Mouse (Mus musculus): ENCODE measurements at regions not wholly inside any gene's neighbourhood (a gene's known extent, or its start where the extent isn't known, plus 50 kb on each side); places are given as distances from the start of the nearest gene placed in this dataset.

DNA sequence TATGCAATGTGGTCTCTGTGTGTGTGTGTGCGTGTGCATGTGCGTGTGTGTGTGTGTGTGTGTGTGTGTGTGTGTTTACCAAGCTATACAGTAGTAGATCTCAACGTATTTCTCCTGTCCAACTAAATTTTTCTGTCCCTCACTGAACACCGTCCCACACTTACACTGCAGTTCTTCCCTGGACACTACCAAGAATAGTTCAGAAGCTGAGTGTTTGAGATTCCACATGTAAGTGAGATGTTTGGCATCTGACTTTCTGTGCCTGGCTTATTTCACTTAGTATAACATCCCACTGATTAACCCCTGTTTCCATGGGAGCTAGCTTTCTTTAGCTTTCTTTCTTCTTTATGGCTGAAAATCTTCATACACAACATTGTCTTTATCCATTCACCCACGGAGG, 213.5 kb downstream of the Tox3 start:
- no peak overlapping the region for H3K9ac ChIP-seq (ENCODE audit: low read depth, low read length)
- ATAC-seq (replicated peaks; ENCODE audit: low FRiP score, low read depth) (no peak), DNase-seq (ENCODE audit: low spot score) (no peak)
- H3K36me3 ChIP-seq (ENCODE audit: insufficient read depth, low read length) = no peaks in the 10 kb centered on the region
- 75% methylated on average over 5 of the region's 5 CpGs for WGBS
- H3K9me3 ChIP-seq (replicated peaks; ENCODE audit: low read length) = no peaks in the 10 kb centered on the region
- H3K4me1 ChIP-seq (replicated peaks; ENCODE audit: insufficient read depth, low read length) = no peaks in the 10 kb centered on the region
- no peak overlapping the region for H3K27ac ChIP-seq
- H3K27me3 ChIP-seq (ENCODE audit: insufficient read depth, low read length) = no peaks in the 10 kb centered on the region
- no peak overlapping the region for H3K4me3 ChIP-seq (replicated peaks; ENCODE audit: low read depth, low read length)
- no peak for TF ChIP-seq CTCF (IDR thresholded peaks at IDR 0.05; ENCODE audit: low read depth)
- H3K4me2 ChIP-seq (ENCODE audit: low read length) = no peak overlapping the region

DNA sequence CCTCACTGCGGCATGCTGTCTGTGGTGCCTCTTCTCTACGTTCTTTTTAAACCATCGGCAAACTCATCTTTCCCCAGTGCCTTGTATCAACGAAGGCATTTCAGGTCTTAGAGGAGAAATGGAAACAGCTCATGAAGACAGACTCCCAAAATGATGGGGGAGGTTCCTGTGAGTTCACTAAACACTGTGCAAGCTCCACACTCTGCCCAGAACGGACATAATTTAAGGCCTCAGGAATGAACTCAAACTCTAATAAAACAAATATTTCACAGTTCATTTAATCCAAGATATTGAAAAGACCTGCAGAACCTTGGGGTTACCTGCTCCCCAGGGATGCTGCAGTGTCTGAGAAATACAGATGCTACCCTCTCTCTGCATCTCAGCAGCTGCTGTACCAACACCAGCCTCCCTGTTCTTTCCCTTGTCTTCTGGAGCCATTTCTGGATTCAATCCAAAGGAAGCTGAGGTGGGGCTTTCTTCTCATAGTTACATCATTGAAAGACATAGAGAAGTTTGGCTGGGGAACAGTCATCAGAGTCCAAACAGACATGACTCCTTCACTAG, 217.4 kb downstream of the Tox3 start:
- no peak overlapping the region for H3K4me2 ChIP-seq (ENCODE audit: low read length)
- no peak for ATAC-seq (replicated peaks; ENCODE audit: low FRiP score, low read depth)
- 59% methylated on average over 5 of the region's 5 CpGs for WGBS

DNA sequence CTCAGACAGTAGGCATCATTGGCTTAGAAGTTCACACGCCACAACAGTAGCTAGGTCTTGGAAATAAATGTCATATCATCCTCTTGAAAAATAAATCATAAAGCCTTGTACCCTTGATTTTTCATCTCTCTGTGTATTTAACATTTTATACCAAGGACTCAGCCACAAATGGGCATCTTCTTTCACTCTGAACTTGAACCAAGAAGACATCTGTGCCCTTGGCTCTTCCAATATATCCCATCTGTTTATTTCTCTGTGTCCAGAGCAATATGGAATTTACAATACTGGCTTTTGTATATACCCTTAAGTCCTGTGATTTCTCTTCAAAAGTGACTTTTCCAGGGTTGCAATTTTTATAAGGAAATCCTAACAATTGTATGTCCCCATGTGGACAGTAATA, 222.7 kb downstream of the Tox3 start:
- WGBS = 95% methylated on average over 1 of the region's 1 CpGs
- TF ChIP-seq CTCF (IDR thresholded peaks at IDR 0.05; ENCODE audit: low read depth) = no peak
- H3K4me3 ChIP-seq (replicated peaks; ENCODE audit: low read depth, low read length) = no peak overlapping the region

More for the DNA sequence above, 217.4 kb downstream of the Tox3 start:
- no peak overlapping the region for H3K9ac ChIP-seq (ENCODE audit: low read depth, low read length)
- no peak for TF ChIP-seq CTCF (IDR thresholded peaks at IDR 0.05; ENCODE audit: low read depth)
- H3K36me3 ChIP-seq (ENCODE audit: insufficient read depth, low read length) = no peaks in the 10 kb centered on the region
- H3K27me3 ChIP-seq (ENCODE audit: insufficient read depth, low read length) = no peaks in the 10 kb centered on the region
- H3K4me3 ChIP-seq (replicated peaks; ENCODE audit: low read depth, low read length) = no peak overlapping the region
- H3K27ac ChIP-seq = no peak overlapping the region
- H3K9me3 ChIP-seq (replicated peaks; ENCODE audit: low read length) = no peaks in the 10 kb centered on the region
- DNase-seq (ENCODE audit: low spot score) = peak; percentile 8
- no peaks in the 10 kb centered on the region for H3K4me1 ChIP-seq (replicated peaks; ENCODE audit: insufficient read depth, low read length)

DNA sequence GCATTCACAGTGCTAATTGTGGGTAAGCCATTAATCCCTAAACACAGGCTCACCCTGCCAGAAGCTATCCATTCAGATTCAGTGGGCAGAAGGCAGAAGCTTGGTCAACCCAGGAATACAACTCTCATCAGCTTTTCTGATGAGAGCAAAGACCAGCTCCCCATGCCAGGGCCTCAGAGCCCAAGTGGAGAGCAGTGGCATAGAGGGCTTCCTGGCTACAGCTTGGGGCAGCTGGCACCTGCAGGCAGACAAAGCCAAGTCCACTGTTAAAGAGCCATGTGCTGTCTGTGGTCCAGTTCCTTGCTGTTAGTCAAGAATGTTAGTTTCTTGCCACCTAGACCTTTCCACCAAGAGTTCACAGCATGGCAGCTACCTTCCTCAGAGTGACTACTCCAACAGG, 225.0 kb downstream of the Tox3 start:
- H3K4me3 ChIP-seq (replicated peaks; ENCODE audit: low read depth, low read length) = no peak overlapping the region
- H3K27ac ChIP-seq = no peak overlapping the region
- no peaks in the 10 kb centered on the region for H3K9me3 ChIP-seq (replicated peaks; ENCODE audit: low read length)
- H3K9ac ChIP-seq (ENCODE audit: low read depth, low read length) = no peak overlapping the region
- no peaks in the 10 kb centered on the region for H3K36me3 ChIP-seq (ENCODE audit: insufficient read depth, low read length)
- ATAC-seq (replicated peaks; ENCODE audit: low FRiP score, low read depth) (no peak), DNase-seq (ENCODE audit: low spot score) (no peak)
- no peaks in the 10 kb centered on the region for H3K27me3 ChIP-seq (ENCODE audit: insufficient read depth, low read length)
- H3K4me1 ChIP-seq (replicated peaks; ENCODE audit: insufficient read depth, low read length) = no peaks in the 10 kb centered on the region
- no peak for TF ChIP-seq CTCF (IDR thresholded peaks at IDR 0.05; ENCODE audit: low read depth)
- H3K4me2 ChIP-seq (ENCODE audit: low read length) = no peak overlapping the region

More for the DNA sequence above, 222.7 kb downstream of the Tox3 start:
- H3K4me1 ChIP-seq (replicated peaks; ENCODE audit: insufficient read depth, low read length) = no peaks in the 10 kb centered on the region
- no peak overlapping the region for H3K9ac ChIP-seq (ENCODE audit: low read depth, low read length)
- no peaks in the 10 kb centered on the region for H3K27me3 ChIP-seq (ENCODE audit: insufficient read depth, low read length)
- H3K36me3 ChIP-seq (ENCODE audit: insufficient read depth, low read length) = no peaks in the 10 kb centered on the region
- H3K4me2 ChIP-seq (ENCODE audit: low read length) = no peak overlapping the region
- H3K27ac ChIP-seq = no peak overlapping the region
- DNase-seq (ENCODE audit: low spot score) (no peak), ATAC-seq (replicated peaks; ENCODE audit: low FRiP score, low read depth) (no peak)
- no peaks in the 10 kb centered on the region for H3K9me3 ChIP-seq (replicated peaks; ENCODE audit: low read length)

DNA sequence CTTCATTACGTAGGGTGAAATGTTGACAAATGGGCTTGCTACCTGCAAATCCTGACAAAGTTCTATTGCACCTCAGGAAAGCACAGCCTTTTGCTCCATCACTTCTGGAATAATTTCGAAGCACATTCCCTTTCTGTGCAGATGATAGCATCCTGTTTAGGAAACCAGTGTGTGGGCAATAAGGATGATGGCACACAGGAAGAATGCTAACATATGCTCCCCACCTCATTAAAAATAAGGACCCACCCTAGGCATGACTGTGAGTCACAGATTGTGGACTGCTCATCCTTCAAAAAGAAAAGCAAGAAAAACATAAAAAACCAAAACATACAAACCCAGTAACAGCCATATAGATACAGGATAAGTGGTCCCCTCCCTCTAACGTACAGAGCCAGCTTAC, 226.2 kb downstream of the Tox3 start:
- no peaks in the 10 kb centered on the region for H3K27me3 ChIP-seq (ENCODE audit: insufficient read depth, low read length)
- DNase-seq (ENCODE audit: low spot score) = no peak
- WGBS = 69% methylated on average over 3 of the region's 3 CpGs
- no peak for ATAC-seq (replicated peaks; ENCODE audit: low FRiP score, low read depth)
- no peaks in the 10 kb centered on the region for H3K9me3 ChIP-seq (replicated peaks; ENCODE audit: low read length)
- H3K4me1 ChIP-seq (replicated peaks; ENCODE audit: insufficient read depth, low read length) = no peaks in the 10 kb centered on the region
- H3K4me2 ChIP-seq (ENCODE audit: low read length) = no peak overlapping the region
- TF ChIP-seq CTCF (IDR thresholded peaks at IDR 0.05; ENCODE audit: low read depth) = no peak
- H3K27ac ChIP-seq = no peak overlapping the region
- H3K36me3 ChIP-seq (ENCODE audit: insufficient read depth, low read length) = no peaks in the 10 kb centered on the region
- no peak overlapping the region for H3K9ac ChIP-seq (ENCODE audit: low read depth, low read length)
- H3K4me3 ChIP-seq (replicated peaks; ENCODE audit: low read depth, low read length) = no peak overlapping the region

DNA sequence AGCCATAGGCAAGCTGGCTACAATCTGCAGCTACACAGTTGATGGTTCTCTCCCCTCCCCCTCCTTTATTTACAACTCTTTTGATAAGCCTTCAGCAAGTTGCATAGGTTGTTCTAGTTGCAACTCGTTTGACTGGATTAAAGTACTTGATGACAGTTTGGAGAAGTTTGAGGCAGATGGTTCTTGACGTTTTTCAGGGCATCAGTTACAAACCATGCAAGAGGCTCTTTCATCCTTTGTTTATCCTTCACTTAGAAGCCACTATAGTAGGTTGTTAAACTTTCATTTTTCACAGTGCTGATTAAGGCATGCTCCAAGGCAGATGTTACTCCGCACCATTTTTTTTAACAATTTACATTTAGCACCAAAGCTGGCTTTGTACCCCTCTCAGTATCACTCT, 227.1 kb downstream of the Tox3 start:
- DNase-seq (ENCODE audit: low spot score) (no peak), ATAC-seq (replicated peaks; ENCODE audit: low FRiP score, low read depth) (no peak)
- H3K36me3 ChIP-seq (ENCODE audit: insufficient read depth, low read length) = no peaks in the 10 kb centered on the region
- no peak overlapping the region for H3K9ac ChIP-seq (ENCODE audit: low read depth, low read length)
- no peak overlapping the region for H3K27ac ChIP-seq
- no peaks in the 10 kb centered on the region for H3K9me3 ChIP-seq (replicated peaks; ENCODE audit: low read length)
- H3K4me3 ChIP-seq (replicated peaks; ENCODE audit: low read depth, low read length) = no peak overlapping the region
- no peaks in the 10 kb centered on the region for H3K4me1 ChIP-seq (replicated peaks; ENCODE audit: insufficient read depth, low read length)
- no peak overlapping the region for H3K4me2 ChIP-seq (ENCODE audit: low read length)
- no peaks in the 10 kb centered on the region for H3K27me3 ChIP-seq (ENCODE audit: insufficient read depth, low read length)
- no peak for TF ChIP-seq CTCF (IDR thresholded peaks at IDR 0.05; ENCODE audit: low read depth)
- 35% methylated on average over 3 of the region's 3 CpGs for WGBS

DNA sequence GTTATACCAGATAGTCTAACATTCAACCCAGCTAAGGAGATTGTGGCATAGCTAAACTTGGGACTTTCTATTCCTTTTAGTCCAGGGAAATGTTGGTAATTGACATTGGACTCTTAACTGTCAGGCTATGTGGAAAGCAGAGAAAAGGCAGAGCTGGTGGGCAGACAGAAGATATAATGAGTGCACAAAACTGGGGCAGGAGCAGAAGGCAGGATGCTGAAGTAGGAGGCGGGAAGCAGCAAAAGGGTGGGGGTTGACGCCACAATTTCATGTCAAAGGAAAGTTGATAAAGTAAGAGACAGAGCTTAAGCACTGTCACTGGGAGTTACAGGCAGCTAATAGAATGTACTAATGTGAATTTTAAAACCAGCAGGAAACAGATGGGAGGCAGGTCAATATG, 232.7 kb downstream of the Tox3 start:
- no peaks in the 10 kb centered on the region for H3K9me3 ChIP-seq (replicated peaks; ENCODE audit: low read length)
- DNase-seq (ENCODE audit: low spot score) (no peak), ATAC-seq (replicated peaks; ENCODE audit: low FRiP score, low read depth) (no peak)
- no peaks in the 10 kb centered on the region for H3K4me1 ChIP-seq (replicated peaks; ENCODE audit: insufficient read depth, low read length)
- H3K4me3 ChIP-seq (replicated peaks; ENCODE audit: low read depth, low read length) = no peak overlapping the region
- no peak overlapping the region for H3K4me2 ChIP-seq (ENCODE audit: low read length)
- 83% methylated on average over 2 of the region's 2 CpGs for WGBS
- H3K27ac ChIP-seq = no peak overlapping the region
- no peaks in the 10 kb centered on the region for H3K27me3 ChIP-seq (ENCODE audit: insufficient read depth, low read length)
- no peak overlapping the region for H3K9ac ChIP-seq (ENCODE audit: low read depth, low read length)
- H3K36me3 ChIP-seq (ENCODE audit: insufficient read depth, low read length) = no peaks in the 10 kb centered on the region
- no peak for TF ChIP-seq CTCF (IDR thresholded peaks at IDR 0.05; ENCODE audit: low read depth)

Measured in kidney, postnatal 0 days (tissue).